Mouse (Mus musculus) CD4-positive, CD25-positive, alpha-beta regulatory T cell (primary cell): ENCODE data around the gene Syt8. TPM values are rescaled to one million over a fixed set of nuclear protein-coding genes. Genes with fewer than 3 reads are reported as not detected.

Experiments
- polyA plus RNA-seq: library from polyadenylated mRNA; unstranded; fragments of 100-300 nt; shearing (Covaris generic); gene quantifications from one replicate; pipeline ENCODE4 v1.2.1, GENCODE M21; 2017

Syt8 gene
- not detected for polyA plus RNA-seq

GRCm38 (mm10) chr7:142434137-142434865, at the start of gene Syt8:
Gene Syt8, plus strand, starts transcription at chr7:142434850.

GRCm38 (mm10) chr7:142387419-142388148, 47.1 kb upstream of the Syt8 start, which contains the start of gene Ctsd:
Gene Ctsd, minus strand, starts transcription at chr7:142388038.

DNA sequence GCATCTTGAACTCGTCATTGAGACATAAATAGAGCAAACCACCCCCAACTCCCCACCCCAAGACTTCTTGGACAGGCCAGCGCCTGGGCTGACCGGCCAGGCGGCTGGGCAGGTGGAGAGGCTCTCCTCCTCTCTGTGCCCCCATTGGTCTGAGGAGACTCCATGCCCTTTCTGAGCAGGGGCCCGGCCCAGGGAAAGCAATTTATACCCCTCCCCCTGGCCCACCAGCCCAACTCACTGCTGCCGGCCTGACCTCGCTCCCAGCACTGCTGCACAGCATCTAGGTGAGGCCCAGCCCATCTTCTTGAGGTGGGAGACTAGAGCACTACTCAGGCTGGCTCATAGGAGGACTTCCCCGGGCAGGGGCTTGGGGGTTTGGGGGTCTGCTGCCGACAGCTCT, 6.9 kb downstream of the Syt8 start, which contains the start of gene Tnni2:
Gene Tnni2, plus strand, starts transcription at position 224 of the 400 bp plus-strand sequence.

GRCm38 (mm10) chr7:142460636-142461077, 26.0 kb downstream of the Syt8 start, which contains the start of gene Lsp1:
Gene Lsp1, plus strand, starts transcription at chr7:142460809.

Other genes with a start within 250 kb of the Syt8 start
- not detected for gene Gm10153, start 244.5 kb upstream of the Syt8 start, polyA plus RNA-seq
- gene Krtap5-3, start 233.5 kb upstream of the Syt8 start, polyA plus RNA-seq, result not detected
- not detected for gene Gm7579, start 223.0 kb upstream of the Syt8 start, polyA plus RNA-seq
- not detected for gene Krtap5-5, start 204.9 kb upstream of the Syt8 start, polyA plus RNA-seq
- gene Gm40460, start 193.8 kb upstream of the Syt8 start, polyA plus RNA-seq, result not detected
- gene Gm2431, start 176.5 kb upstream of the Syt8 start, polyA plus RNA-seq, result not detected
- gene Gm4559, start 160.5 kb upstream of the Syt8 start, polyA plus RNA-seq, result not detected
- not detected for gene Krtap5-1, start 137.7 kb upstream of the Syt8 start, polyA plus RNA-seq
- gene Krtap5-4, start 131.3 kb upstream of the Syt8 start, polyA plus RNA-seq, result not detected
- 4.5 TPM for gene Ifitm10, start 61.1 kb upstream of the Syt8 start, polyA plus RNA-seq
- gene Gm49369, start 52.2 kb upstream of the Syt8 start, polyA plus RNA-seq, result not detected
- 352 TPM for gene Ctsd, start 46.8 kb upstream of the Syt8 start, polyA plus RNA-seq
- not detected for gene Tnni2, start 7.0 kb downstream of the Syt8 start, polyA plus RNA-seq
- 1,177 TPM for gene Lsp1, start 26.0 kb downstream of the Syt8 start, polyA plus RNA-seq
- gene Tnnt3, start 64.0 kb downstream of the Syt8 start, polyA plus RNA-seq, result 5.0 TPM
- gene Mrpl23, start 97.8 kb downstream of the Syt8 start, polyA plus RNA-seq, result 6.0 TPM
- 0.50 TPM for gene Igf2, start 232.0 kb downstream of the Syt8 start, polyA plus RNA-seq
- gene Gm49394, start 235.1 kb downstream of the Syt8 start, polyA plus RNA-seq, result not detected